Mouse (Mus musculus): ENCODE measurements around the gene Serping1. TPM values are rescaled to one million over a fixed set of nuclear protein-coding genes. Genes with fewer than 3 reads are reported as not detected.

Gene Serping1
- polyA plus RNA-seq, 1 experiment from 2014 or later, result 33.1 TPM

GRCm38 (mm10) chr2:84800304-84800703, 25.1 kb upstream of the Serping1 start:
- Histone ChIP-seq H3K4me2 (no peak overlapping the region), H3K4me1 (peaks cover 15% of the 10 kb centered on the region), H3K4me3 (replicated peaks) (no peak overlapping the region), H3K36me3 (no peaks in the 10 kb centered on the region), H3K9me3 (replicated peaks) (no peaks in the 10 kb centered on the region), H3K9ac (replicated peaks) (no peak overlapping the region), H3K27me3 (replicated peaks) (no peaks in the 10 kb centered on the region), H3K27ac (replicated peaks) (no peak overlapping the region)
- 83% methylated on average over 4 of the region's 4 CpGs for WGBS
- no peak for ATAC-seq (ENCODE audit: low FRiP score)

GRCm38 (mm10) chr2:84799041-84799561, 23.9 kb upstream of the Serping1 start:
- Histone ChIP-seq H3K27ac (replicated peaks) (peak overlapping the region; percentile 66; the same call in 1 of the 2 replicates), H3K4me2 (peak overlapping the region; percentile 97), H3K4me1 (peaks cover 15% of the 10 kb centered on the region), H3K27me3 (replicated peaks) (no peaks in the 10 kb centered on the region), H3K9ac (replicated peaks) (peak overlapping the region; percentile 64), H3K4me3 (replicated peaks) (peak overlapping the region; percentile 57), H3K36me3 (no peaks in the 10 kb centered on the region), H3K9me3 (replicated peaks) (no peaks in the 10 kb centered on the region)
- ATAC-seq (ENCODE audit: low FRiP score), result peak; percentile 74
- under 1% methylated on average over 16 of the region's 16 CpGs for WGBS

GRCm38 (mm10) chr2:84798493-84798921, 23.3 kb upstream of the Serping1 start, which contains the start of gene Ube2l6:
TSS of gene Ube2l6 (plus strand) at chr2:84798828.
- WGBS, result under 1% methylated on average over 21 of the region's 21 CpGs
- H3K4me3 ChIP-seq (replicated peaks), result peak within 1 kb of the TSS; percentile 57
- no peaks in the 10 kb centered on the region for H3K9me3 ChIP-seq (replicated peaks)
- H3K27ac ChIP-seq (replicated peaks), result peak within 1 kb of the TSS; percentile 66
- H3K27me3 ChIP-seq (replicated peaks), result no peaks in the 10 kb centered on the region
- H3K36me3 ChIP-seq, result no peaks in the 10 kb centered on the region
- ATAC-seq (ENCODE audit: low FRiP score), result peak; percentile 77
- H3K9ac ChIP-seq (replicated peaks), result peak within 1 kb of the TSS; percentile 64
- peak within 1 kb of the TSS; percentile 97 for H3K4me2 ChIP-seq
- H3K4me1 ChIP-seq, result peaks cover 15% of the 10 kb centered on the region

GRCm38 (mm10) chr2:84797833-84798492, 22.7 kb upstream of the Serping1 start:
- H3K27ac ChIP-seq (replicated peaks), result peak overlapping the region; percentile 66
- ATAC-seq (ENCODE audit: low FRiP score), result peak; percentile 72
- 10% methylated on average over 13 of the region's 13 CpGs for WGBS

GRCm38 (mm10) chr2:84793871-84794270, 18.6 kb upstream of the Serping1 start:
- WGBS, result 88% methylated on average over 3 of the region's 3 CpGs

More at GRCm38 (mm10) chr2:84797833-84798492, 22.7 kb upstream of the Serping1 start:
- H3K4me3 ChIP-seq (replicated peaks), result peak overlapping the region; percentile 57
- H3K9me3 ChIP-seq (replicated peaks), result no peaks in the 10 kb centered on the region
- H3K9ac ChIP-seq (replicated peaks), result peak overlapping the region; percentile 64
- no peaks in the 10 kb centered on the region for H3K36me3 ChIP-seq
- peak overlapping the region; percentile 97 for H3K4me2 ChIP-seq
- peaks cover 15% of the 10 kb centered on the region for H3K4me1 ChIP-seq
- H3K27me3 ChIP-seq (replicated peaks), result no peaks in the 10 kb centered on the region

GRCm38 (mm10) chr2:84793154-84793553, 17.9 kb upstream of the Serping1 start:
- 88% methylated on average over 3 of the region's 3 CpGs for WGBS
- Histone ChIP-seq H3K27ac (replicated peaks) (no peak overlapping the region), H3K9me3 (replicated peaks) (no peaks in the 10 kb centered on the region), H3K4me1 (peaks cover 6% of the 10 kb centered on the region), H3K4me3 (replicated peaks) (no peak overlapping the region), H3K4me2 (no peak overlapping the region), H3K9ac (replicated peaks) (no peak overlapping the region), H3K27me3 (replicated peaks) (no peaks in the 10 kb centered on the region), H3K36me3 (no peaks in the 10 kb centered on the region)
- no peak for ATAC-seq (ENCODE audit: low FRiP score)

More at GRCm38 (mm10) chr2:84793871-84794270, 18.6 kb upstream of the Serping1 start:
- Histone ChIP-seq H3K9ac (replicated peaks) (no peak overlapping the region), H3K4me2 (no peak overlapping the region), H3K27ac (replicated peaks) (no peak overlapping the region), H3K9me3 (replicated peaks) (no peaks in the 10 kb centered on the region), H3K4me3 (replicated peaks) (no peak overlapping the region), H3K36me3 (no peaks in the 10 kb centered on the region), H3K27me3 (replicated peaks) (no peaks in the 10 kb centered on the region), H3K4me1 (peaks cover 10% of the 10 kb centered on the region)
- no peak for ATAC-seq (ENCODE audit: low FRiP score)

GRCm38 (mm10) chr2:84792516-84792915, 17.3 kb upstream of the Serping1 start:
- Histone ChIP-seq H3K36me3 (no peaks in the 10 kb centered on the region), H3K4me3 (replicated peaks) (no peak overlapping the region), H3K9me3 (replicated peaks) (no peaks in the 10 kb centered on the region), H3K4me1 (no peaks in the 10 kb centered on the region), H3K9ac (replicated peaks) (no peak overlapping the region), H3K4me2 (no peak overlapping the region), H3K27me3 (replicated peaks) (no peaks in the 10 kb centered on the region), H3K27ac (replicated peaks) (no peak overlapping the region)
- 84% methylated on average over 3 of the region's 3 CpGs for WGBS
- no peak for ATAC-seq (ENCODE audit: low FRiP score)

GRCm38 (mm10) chr2:84790418-84790817, 15.2 kb upstream of the Serping1 start:
- H3K4me2 ChIP-seq, result no peak overlapping the region
- H3K4me3 ChIP-seq (replicated peaks), result no peak overlapping the region
- no peaks in the 10 kb centered on the region for H3K27me3 ChIP-seq (replicated peaks)
- no peak for ATAC-seq (ENCODE audit: low FRiP score)
- H3K36me3 ChIP-seq, result no peaks in the 10 kb centered on the region
- no peak overlapping the region for H3K27ac ChIP-seq (replicated peaks)
- WGBS, result 50% methylated on average over 9 of the region's 9 CpGs
- no peaks in the 10 kb centered on the region for H3K9me3 ChIP-seq (replicated peaks)
- H3K4me1 ChIP-seq, result no peaks in the 10 kb centered on the region
- H3K9ac ChIP-seq (replicated peaks), result no peak overlapping the region

- Histone ChIP-seq H3K27me3 (replicated peaks) (no peaks in the 10 kb centered on the region), H3K9ac (replicated peaks) (no peak overlapping the region), H3K4me1 (no peaks in the 10 kb centered on the region), H3K4me3 (replicated peaks) (no peak overlapping the region), H3K27ac (replicated peaks) (no peak overlapping the region), H3K36me3 (no peaks in the 10 kb centered on the region), H3K9me3 (replicated peaks) (no peaks in the 10 kb centered on the region), H3K4me2 (no peak overlapping the region)
- ATAC-seq (ENCODE audit: low FRiP score), result no peak
- 85% methylated on average over 3 of the region's 3 CpGs for WGBS
Observed at GRCm38 (mm10) chr2:84788316-84788715, 13.1 kb upstream of the Serping1 start.

GRCm38 (mm10) chr2:84783840-84784566, 8.8 kb upstream of the Serping1 start:
- Histone ChIP-seq H3K36me3 (no peaks in the 10 kb centered on the region), H3K9ac (replicated peaks) (no peak overlapping the region), H3K9me3 (replicated peaks) (no peaks in the 10 kb centered on the region), H3K4me3 (replicated peaks) (no peak overlapping the region), H3K4me2 (no peak overlapping the region), H3K27me3 (replicated peaks) (no peaks in the 10 kb centered on the region), H3K27ac (replicated peaks) (no peak overlapping the region), H3K4me1 (no peaks in the 10 kb centered on the region)
- WGBS, result 90% methylated on average over 3 of the region's 3 CpGs
- ATAC-seq (ENCODE audit: low FRiP score), result no peak

- no peak overlapping the region for H3K4me2 ChIP-seq
- no peak overlapping the region for H3K27ac ChIP-seq (replicated peaks)
- H3K27me3 ChIP-seq (replicated peaks), result no peaks in the 10 kb centered on the region
- no peak for ATAC-seq (ENCODE audit: low FRiP score)
- no peaks in the 10 kb centered on the region for H3K36me3 ChIP-seq
- WGBS, result 81% methylated on average over 1 of the region's 1 CpGs
- no peak overlapping the region for H3K4me3 ChIP-seq (replicated peaks)
- no peaks in the 10 kb centered on the region for H3K4me1 ChIP-seq
- no peak overlapping the region for H3K9ac ChIP-seq (replicated peaks)
- H3K9me3 ChIP-seq (replicated peaks), result no peaks in the 10 kb centered on the region
Observed at GRCm38 (mm10) chr2:84783315-84783714, 8.1 kb upstream of the Serping1 start.

- H3K9me3 ChIP-seq (replicated peaks), result no peaks in the 10 kb centered on the region
- ATAC-seq (ENCODE audit: low FRiP score), result no peak
- no peak overlapping the region for H3K9ac ChIP-seq (replicated peaks)
- no peak overlapping the region for H3K4me3 ChIP-seq (replicated peaks)
- H3K4me2 ChIP-seq, result no peak overlapping the region
- no peak overlapping the region for H3K27ac ChIP-seq (replicated peaks)
- H3K4me1 ChIP-seq, result peaks cover 7% of the 10 kb centered on the region
- H3K36me3 ChIP-seq, result no peaks in the 10 kb centered on the region
- WGBS, result 66% methylated on average over 6 of the region's 6 CpGs
- no peaks in the 10 kb centered on the region for H3K27me3 ChIP-seq (replicated peaks)
Observed at GRCm38 (mm10) chr2:84779210-84779609, 4.0 kb upstream of the Serping1 start.

Data from neural tube, embryonic 15.5 days (tissue).